Mouse (Mus musculus) CH12.LX (cell line): ENCODE results near the gene Zfp600.
"Not testable (repeated sequence)": the region's sequence is repeated elsewhere in the genome, so short reads cannot be mapped to it uniquely, and the experiment has no call there.

Experiments used
- CTCF ChIP-seq, 2 experiments: IDR thresholded peaks in 1 of 2; conservative IDR thresholded peaks in 1 of 2; 2 replicates each; pipeline ENCODE4 v1.5.1; 2011 to 2012; ENCODE audit warnings: low read depth in 2 of 2, low read length in 2 of 2, improper control_type of control experiment in 1 of 2, inconsistent platforms in 1 of 2, mild to moderate bottlenecking in 1 of 2, moderate library complexity in 1 of 2
- EP300 ChIP-seq: IDR thresholded peaks from 2 replicates; pipeline ENCODE4 v1.6.1; 2011; ENCODE audit warnings: low read length, improper control_type of control experiment
- GABPA ChIP-seq: IDR thresholded peaks from 2 replicates; pipeline ENCODE4 v1.6.1; 2012; ENCODE audit warnings: low read depth, low read length, improper control_type of control experiment, inconsistent platforms; ENCODE audit not compliant: insufficient replicate concordance
- HCFC1 ChIP-seq: IDR thresholded peaks from 2 replicates; pipeline ENCODE4 v1.6.1; 2012; ENCODE audit warnings: low read depth, mild to moderate bottlenecking, inconsistent platforms, low read length, improper control_type of control experiment
- POLR2A ChIP-seq: IDR thresholded peaks from 2 replicates; pipeline ENCODE4 v1.6.1; 2011; ENCODE audit warnings: low read depth, mild to moderate bottlenecking, improper control_type of control experiment, low read length
- POLR2AphosphoS2 ChIP-seq: IDR thresholded peaks from 2 replicates; pipeline ENCODE4 v1.6.1; 2011; ENCODE audit warnings: low read depth, low read length, improper control_type of control experiment
- SMC3 ChIP-seq: IDR thresholded peaks from 2 replicates; pipeline ENCODE4 v1.6.1; 2011; ENCODE audit warnings: low read depth, low read length, improper control_type of control experiment
- ZKSCAN1 ChIP-seq: IDR thresholded peaks from 2 replicates; pipeline ENCODE4 v1.6.1; 2012; ENCODE audit warnings: low read depth, inconsistent platforms, low read length, improper control_type of control experiment, borderline replicate concordance

DNA sequence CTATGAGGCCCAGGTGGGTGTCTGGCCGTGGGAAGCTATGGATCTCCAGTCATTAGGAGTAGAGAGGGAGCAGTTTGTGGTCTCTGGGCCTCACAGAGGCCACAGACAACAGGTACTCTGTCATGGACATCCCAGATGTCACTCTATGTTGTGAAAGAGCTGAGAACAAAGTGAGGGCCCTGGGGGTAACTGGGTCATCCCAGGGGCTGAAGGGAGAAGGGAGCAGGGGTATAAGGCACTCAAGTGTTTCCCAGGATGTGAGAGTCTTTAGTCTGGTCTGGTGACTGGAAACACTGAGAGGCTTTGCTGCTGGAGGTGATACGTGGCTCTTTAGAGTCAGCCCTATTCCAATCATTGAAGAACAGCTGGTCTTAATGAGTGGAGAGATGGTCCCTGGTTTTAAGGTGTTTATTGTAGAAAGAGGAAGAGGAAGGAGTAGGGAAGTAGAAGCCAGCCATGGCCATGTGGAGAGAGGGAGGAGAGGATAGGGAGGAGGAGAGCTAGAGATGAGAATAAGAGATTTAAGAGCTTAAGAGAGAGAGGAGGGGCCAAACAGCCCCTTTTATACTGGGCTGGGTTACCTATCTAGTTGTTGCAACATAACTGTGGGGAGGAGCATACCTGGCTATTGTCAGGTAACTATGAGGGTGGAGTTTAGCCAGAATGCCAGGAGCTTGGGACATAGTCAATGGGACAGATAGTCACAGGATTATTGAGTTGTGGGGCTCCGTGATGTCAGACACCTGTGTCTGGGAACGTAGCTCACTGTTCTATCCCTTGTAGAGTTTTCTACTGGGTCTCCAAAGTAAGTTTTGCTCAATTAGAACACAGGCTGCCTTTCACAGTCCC lies 17.0 kb downstream of the Zfp600 start:
- TF ChIP-seq POLR2A; EP300; ZKSCAN1; POLR2AphosphoS2; GABPA; CTCF (conservative IDR thresholded peaks at IDR 0.05 in 1 of 2, IDR thresholded peaks at IDR 0.05 in 1 of 2; ENCODE audit: low read depth in 2 of 2, low read length in 2 of 2); SMC3; HCFC1: not testable (repeated sequence)
